ENCODE assay signal across 26 mouse cellular contexts in genomic region chr11:93487021-93487420, GRCm38 (mm10).
DNase-seq lines count a peak whose midpoint lies in the region; ATAC-seq lines count a peak whose summit lies in the region.
"Had no signal": no experiment of that assay in that cellular context is flagged by ENCODE, and none has a peak within 500 bp of the region (broad histone marks: within the 10 kb centered on the region; RNA-seq: fewer than 3 reads in every experiment).

No protein-coding gene starts in this region.

- no peak for DNase-seq in cerebellum, postnatal 4 days (ENCODE audit: low spot score in 2 of 2)
- peak; percentile 93 for DNase-seq in brain, adult 2 months (ENCODE audit: low read depth, low spot score)
- peak; percentile 78 for DNase-seq in cerebellum, adult 8-10 months
- peak; percentile 81 to 85 for DNase-seq in cerebellum, postnatal 25 days
- DNase-seq in spleen, postnatal 14 days (ENCODE audit: low spot score in 2 of 2): no peak
- DNase-seq: adrenal gland, adult 8-10 months; gastrocnemius, postnatal 10 days; kidney, adult 18-20 months; kidney, postnatal 4 days; lung, adult 18-20 months; lung, postnatal 4 days; right cerebral cortex, postnatal 14 days; thymus, postnatal 14 days had no signal

- no peak overlapping the region for H3K4me3 ChIP-seq in liver, embryonic 12.5 days
- H3K4me3 ChIP-seq: embryonic facial prominence, embryonic 13.5 days; forebrain, embryonic 13.5 days; heart, embryonic 15.5 days; limb, embryonic 13.5 days; megakaryocyte, embryonic 14.5 days; midbrain, embryonic 12.5 days; myocyte; neural tube, embryonic 12.5 days had no signal

- H3K9me3 ChIP-seq in liver, embryonic 12.5 days (replicated peaks): no peaks in the 10 kb centered on the region
- H3K9me3 ChIP-seq: embryonic facial prominence, embryonic 13.5 days; forebrain, embryonic 13.5 days; heart, embryonic 15.5 days; limb, embryonic 13.5 days; megakaryocyte, embryonic 14.5 days; midbrain, embryonic 12.5 days; neural tube, embryonic 12.5 days had no signal

- H3K36me3 ChIP-seq in liver, embryonic 12.5 days: no peaks in the 10 kb centered on the region
- H3K36me3 ChIP-seq: embryonic facial prominence, embryonic 13.5 days; heart, embryonic 15.5 days; limb, embryonic 13.5 days; midbrain, embryonic 12.5 days; neural tube, embryonic 12.5 days had no signal

- WGBS in liver, embryonic 12.5 days (ENCODE audit: insufficient replicate concordance): 70% methylated on average over 1 of the region's 1 CpGs

- H3K27ac ChIP-seq in liver, embryonic 12.5 days: no peak overlapping the region
- H3K27ac ChIP-seq: embryonic facial prominence, embryonic 13.5 days; heart, embryonic 15.5 days; limb, embryonic 13.5 days; midbrain, embryonic 12.5 days; neural tube, embryonic 12.5 days had no signal

- H3K27me3 ChIP-seq in liver, embryonic 12.5 days (replicated peaks): no peaks in the 10 kb centered on the region
- H3K27me3 ChIP-seq: embryonic facial prominence, embryonic 13.5 days; forebrain, embryonic 13.5 days; heart, embryonic 15.5 days; limb, embryonic 13.5 days; megakaryocyte, embryonic 14.5 days; midbrain, embryonic 12.5 days; neural tube, embryonic 12.5 days had no signal

- no peak overlapping the region for H3K4me2 ChIP-seq in liver, embryonic 12.5 days
- H3K4me2 ChIP-seq: embryonic facial prominence, embryonic 13.5 days; forebrain, embryonic 13.5 days; heart, embryonic 15.5 days; limb, embryonic 13.5 days; liver, embryonic 11.5 days; midbrain, embryonic 12.5 days; neural tube, embryonic 12.5 days had no signal

- no peaks in the 10 kb centered on the region for H3K4me1 ChIP-seq in liver, embryonic 12.5 days
- H3K4me1 ChIP-seq: embryonic facial prominence, embryonic 13.5 days; heart, embryonic 15.5 days; limb, embryonic 13.5 days; megakaryocyte, embryonic 14.5 days; midbrain, embryonic 12.5 days; neural tube, embryonic 12.5 days had no signal

- ATAC-seq in cerebellum, adult (ENCODE audit: insufficient number of reproducible peaks, low FRiP score, low TSS enrichment): peak; percentile 46; the same call in 1 of the 2 replicates
- ATAC-seq in liver, embryonic 12.5 days: no peak
- ATAC-seq: hindbrain, embryonic 16.5 days; lung, postnatal 0 days had no signal

- H3K9ac ChIP-seq in liver, embryonic 12.5 days: no peak overlapping the region
- H3K9ac ChIP-seq: embryonic facial prominence, embryonic 13.5 days; forebrain, embryonic 13.5 days; heart, embryonic 15.5 days; limb, embryonic 13.5 days; midbrain, embryonic 12.5 days; neural tube, embryonic 12.5 days had no signal

Comparison
In these comparisons a context has a peak if more than half of its experiments do, and no peak if none do; other contexts are left out.
1. DNase-seq: peak in brain, adult 2 months (single experiment), cerebellum, adult 8-10 months (single experiment) and cerebellum, postnatal 25 days (2 of 2); none in cerebellum, postnatal 4 days (0 of 2) and spleen, postnatal 14 days (0 of 2).